Mouse (Mus musculus): Measurements from ENCODE around the gene Aco1.
"Not testable (repeated sequence)": the region's sequence is repeated elsewhere in the genome, so short reads cannot be mapped to it uniquely, and the experiment has no call there.

Gene Aco1

DNA sequence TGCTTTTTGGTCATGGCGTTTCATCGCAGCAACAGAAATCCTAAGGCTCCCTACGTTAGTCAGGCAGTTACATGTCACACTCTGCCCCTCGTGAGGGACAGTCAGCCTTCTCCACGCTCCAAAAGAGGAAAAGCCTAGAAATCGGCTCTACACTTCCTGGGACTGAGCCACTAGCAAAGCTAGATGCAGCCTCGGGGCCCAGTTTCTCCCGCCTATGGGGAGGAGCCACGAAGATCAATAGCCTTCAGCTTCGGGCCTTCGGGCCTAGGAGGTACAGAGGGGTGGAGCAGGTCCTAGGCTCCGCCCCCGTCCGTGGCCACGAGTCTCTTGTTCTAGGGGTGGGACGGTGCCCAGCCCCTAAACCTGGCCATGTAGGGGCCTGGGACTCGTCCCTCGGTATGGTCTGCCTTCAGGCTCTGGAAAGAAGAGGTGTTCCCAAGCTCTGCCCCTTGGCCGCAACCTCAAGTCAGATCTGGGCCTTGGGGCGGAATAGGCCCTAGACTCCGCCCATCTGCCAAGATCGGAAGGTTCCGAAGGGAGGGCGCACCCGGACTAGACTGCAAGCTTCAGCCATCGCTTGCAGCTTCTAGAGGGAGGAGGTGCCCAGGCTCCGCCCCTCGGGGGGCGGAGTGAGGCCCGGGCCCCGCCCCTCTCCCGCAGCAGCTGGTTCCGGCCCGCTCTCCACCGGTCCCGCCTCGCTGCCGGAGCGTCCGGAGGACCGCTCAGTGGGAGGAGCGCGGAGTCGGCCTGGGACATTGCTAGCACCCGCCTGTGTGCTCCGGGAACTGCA lies at the start of gene Aco1:
Aco1 (plus strand) TSS at position 339 of the 790 bp plus-strand sequence.
- peak; percentile 84 to 88 for DNase-seq (ENCODE audit: low spot score in 2 of 2)

DNA sequence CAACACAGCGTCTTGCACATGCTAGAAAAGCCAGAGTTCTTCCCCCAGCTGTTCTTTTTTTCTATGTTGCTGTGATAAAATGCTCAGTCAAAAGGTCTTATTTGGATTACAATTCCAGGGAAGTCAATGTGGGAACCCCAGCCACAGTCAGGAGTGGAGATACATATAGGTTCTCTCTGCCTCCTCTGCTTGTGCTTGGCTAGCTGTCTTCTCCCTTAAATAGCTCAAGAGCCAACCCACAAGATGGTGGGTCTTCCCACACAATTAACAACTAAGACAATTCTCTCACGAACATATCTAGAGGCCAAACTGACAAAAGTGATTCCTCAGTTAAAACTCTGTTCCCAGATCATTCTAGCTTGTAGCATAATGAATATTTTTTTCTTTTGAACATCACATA lies 47.9 kb upstream of the Aco1 start:
- DNase-seq (ENCODE audit: low spot score in 2 of 2), result no peak

DNA sequence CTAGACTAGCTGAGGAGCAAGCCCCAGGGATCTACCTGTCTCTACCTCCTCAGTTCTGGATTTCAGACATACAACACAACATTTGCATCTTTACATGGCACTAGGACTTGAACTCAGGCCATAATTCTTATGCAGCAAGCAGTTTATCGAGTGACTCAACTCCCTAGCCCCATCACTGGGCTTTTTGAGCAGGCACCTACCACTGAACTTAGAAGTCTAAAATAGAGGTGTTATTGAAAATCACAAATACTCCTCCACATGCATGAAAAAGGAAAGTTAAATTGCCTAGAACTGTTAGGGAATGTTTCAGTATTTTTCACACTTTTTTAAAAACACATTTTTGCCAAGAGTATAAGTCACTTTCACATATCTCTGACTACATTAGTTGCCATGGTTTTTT lies 39.9 kb upstream of the Aco1 start:
- DNase-seq (ENCODE audit: low spot score in 2 of 2), result no peak

DNA sequence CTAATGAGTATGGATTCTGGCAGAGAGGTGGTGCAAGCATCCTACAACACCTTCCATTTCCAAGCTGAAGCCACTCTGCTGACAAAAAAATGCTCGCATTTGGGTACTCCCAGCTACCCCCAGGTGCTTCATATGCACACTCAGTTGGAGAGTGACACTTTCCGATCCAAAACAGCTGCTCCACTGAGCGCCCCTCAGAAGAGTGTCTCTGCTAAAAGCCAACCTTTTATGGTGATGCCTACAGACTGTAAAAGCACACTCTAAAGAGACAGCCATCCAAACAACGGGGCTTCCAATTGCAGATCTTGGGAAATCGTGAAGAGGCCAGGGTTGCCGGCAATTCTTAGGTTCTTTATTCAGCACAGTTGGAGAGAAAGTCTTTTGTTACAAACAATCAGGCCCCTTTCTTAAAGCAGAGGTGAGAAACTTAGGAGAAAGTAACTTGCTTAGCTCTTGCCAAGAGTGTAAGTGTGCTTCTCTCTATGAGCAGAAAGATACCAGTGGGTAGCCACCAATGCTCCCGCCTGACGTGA lies 36.8 kb upstream of the Aco1 start:
- no peak for DNase-seq (ENCODE audit: low spot score in 2 of 2)

DNA sequence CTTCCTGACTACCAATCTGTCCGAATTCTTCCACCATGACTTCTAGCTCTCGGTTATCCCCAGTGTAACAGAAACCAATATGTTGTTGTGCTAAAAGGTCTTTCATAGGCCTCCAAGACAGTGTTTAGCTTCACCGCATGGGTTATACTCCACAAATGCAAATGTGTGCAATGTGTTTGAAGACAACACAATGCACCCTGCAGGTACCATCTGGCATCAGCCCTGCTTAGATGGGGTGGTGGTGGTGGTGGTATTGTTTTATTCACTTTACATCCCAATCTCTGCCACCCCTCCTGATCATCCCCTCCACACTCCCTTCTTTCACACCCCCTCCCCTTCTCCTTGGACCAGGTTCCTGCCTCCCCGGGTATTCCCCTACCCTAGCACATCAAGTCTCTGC lies 34.9 kb upstream of the Aco1 start:
- no peak for DNase-seq (ENCODE audit: low spot score in 2 of 2)

DNA sequence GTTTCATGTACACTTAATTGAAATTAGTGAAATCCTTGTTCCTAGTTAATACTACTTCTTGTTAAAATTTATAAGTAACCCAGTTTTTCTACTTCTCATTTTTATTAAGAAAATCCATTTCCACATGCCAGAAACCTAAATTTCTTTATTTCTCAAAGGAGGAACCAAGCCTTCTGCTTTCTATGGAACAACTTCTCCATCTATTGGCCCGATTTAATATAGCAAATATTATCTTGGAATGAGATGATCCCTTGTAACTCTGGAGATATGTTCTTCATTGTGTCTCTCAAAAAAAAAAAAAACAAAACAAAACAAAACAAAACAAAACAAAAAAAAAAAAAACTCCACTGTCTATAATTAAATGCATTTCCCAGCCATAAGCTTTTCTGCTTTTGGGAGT lies 29.7 kb upstream of the Aco1 start:
- DNase-seq (ENCODE audit: low spot score in 2 of 2), result no peak

DNA sequence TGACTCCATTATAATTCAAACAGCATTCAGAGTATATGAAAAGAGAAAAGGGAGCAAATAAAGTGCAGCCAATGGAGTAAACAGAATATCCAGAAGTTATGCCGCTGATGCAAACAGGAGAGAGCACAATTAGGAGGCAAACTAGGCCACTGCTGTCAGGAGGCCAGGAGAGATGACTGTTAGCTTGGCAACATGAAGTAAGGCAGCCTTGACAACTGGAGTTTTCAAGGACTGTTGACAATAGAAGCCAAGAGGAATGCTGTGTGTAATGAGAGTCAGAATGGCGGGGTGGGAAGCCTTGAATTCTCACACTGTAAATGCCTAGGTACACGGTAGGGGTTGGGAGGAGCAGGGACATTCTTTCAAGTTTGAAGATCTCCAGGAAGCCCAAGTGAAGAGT lies 21.7 kb upstream of the Aco1 start:
- DNase-seq (ENCODE audit: low spot score in 2 of 2), result no peak

DNA sequence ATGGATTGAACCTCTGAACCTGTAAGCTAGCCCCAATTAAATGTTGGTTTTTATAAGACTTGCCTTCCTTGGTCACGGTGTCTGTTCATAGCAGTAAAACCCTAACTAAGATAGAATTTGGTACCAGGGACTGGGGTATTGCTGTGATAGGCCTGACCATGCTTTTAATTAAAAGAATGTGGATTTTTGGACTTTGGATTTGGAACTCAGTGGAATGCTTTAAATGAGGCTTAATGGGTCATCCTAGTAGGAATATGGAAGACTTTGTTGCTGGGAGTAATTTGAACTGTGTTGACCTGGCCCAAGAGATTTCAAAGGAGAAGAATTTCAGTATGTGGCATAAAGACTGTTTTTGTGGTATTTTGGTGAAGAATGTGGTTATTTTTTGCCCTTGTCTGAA lies 20.6 kb upstream of the Aco1 start:
- DNase-seq (ENCODE audit: low spot score in 2 of 2), result not testable (repeated sequence)

DNA sequence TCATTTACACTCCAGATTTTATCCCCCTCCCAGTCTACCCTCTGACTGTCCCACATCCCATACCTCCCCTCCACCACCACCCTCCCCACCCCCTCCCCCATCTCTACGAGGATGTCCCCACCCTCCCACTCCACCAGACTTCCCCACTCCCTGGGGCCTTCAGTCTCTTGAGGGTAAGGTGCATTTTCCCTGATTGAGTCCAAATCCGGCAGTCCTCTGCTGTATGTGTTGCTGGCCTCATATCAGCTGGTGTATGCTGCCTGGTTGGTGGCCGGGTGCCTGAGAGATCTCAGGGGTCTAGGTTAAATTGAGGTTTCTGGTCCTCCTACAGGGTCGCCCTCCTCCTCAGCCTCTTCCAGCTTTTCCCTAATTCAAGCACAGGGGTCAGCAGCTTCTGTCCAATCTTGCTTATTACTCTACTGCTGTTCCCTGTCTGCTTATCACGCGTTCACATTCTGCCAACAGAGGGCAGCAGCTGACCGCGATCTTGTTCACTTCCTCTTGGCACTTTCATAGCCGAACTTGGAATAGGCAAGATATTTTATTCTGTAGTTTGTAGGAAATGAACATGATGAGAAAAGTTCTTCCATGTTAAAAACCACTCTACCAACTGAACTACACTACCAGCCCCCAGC lies 8.3 kb upstream of the Aco1 start:
- DNase-seq (ENCODE audit: low spot score in 2 of 2), result peak; percentile 45 to 69

DNA sequence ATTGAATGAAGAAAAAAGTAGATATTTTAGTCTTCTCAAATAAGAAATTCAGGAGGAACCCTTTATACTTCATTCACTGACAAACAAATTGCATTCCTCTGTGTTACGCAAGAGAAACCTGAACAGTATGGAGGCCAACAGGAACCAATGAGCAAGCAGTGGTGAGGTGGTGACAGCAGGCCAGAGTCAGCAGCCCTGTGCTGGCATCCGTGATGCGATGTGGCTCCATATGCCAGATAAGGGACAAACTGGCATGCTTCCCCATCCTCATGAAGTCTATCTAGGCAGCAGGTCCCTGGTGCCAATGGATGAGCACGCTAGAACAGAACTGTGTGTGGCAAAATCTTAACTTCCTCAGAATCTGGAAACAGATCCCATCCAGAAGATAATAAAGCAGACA lies 6.4 kb upstream of the Aco1 start:
- DNase-seq (ENCODE audit: low spot score in 2 of 2), result no peak

DNA sequence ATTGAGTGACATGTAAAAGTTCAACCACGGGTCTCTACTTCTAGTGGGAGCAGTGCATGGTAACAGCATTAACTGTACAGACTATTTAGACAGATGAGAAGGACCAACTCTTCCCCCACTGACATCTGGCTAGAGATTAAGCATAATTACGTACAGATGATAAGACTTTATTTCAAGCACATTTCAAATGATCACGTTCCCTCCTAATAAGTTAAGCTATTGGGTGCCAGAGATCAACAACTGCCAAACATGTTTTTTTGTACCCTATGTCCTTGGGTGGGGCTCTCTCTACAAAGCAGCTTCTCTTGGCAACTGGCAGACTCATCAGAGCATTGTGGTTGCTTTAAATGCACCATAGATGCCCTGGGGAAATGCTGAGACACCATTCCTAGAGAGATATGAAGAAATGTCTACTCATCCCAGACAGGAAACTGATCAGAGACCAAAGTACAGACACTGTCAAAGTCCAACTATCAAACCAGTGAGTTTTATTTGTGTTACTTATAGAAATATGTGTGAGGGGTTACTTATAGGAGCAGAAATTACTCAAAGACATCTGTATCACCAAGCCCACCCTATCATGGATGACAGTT lies 3.1 kb upstream of the Aco1 start:
- no peak for DNase-seq (ENCODE audit: low spot score in 2 of 2)

DNA sequence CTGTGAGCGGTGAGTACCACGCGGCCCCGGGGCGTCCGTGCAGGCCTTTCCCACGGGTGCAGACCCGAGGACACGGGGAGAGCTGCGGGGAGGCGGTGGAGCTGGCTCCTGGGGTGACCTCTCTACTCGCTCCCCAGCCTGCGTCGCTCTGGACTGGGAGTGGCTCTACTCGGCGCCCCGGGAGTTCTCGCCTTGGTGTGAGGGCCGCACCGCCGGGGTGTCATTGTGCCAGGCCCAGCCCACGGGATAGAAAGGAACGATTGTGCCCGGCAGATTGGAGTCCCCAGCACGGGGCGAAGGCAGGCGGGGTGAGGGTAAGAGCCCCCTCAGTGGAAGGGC lies 621 bp downstream of the Aco1 start:
- no peak for DNase-seq (ENCODE audit: low spot score in 2 of 2)

DNA sequence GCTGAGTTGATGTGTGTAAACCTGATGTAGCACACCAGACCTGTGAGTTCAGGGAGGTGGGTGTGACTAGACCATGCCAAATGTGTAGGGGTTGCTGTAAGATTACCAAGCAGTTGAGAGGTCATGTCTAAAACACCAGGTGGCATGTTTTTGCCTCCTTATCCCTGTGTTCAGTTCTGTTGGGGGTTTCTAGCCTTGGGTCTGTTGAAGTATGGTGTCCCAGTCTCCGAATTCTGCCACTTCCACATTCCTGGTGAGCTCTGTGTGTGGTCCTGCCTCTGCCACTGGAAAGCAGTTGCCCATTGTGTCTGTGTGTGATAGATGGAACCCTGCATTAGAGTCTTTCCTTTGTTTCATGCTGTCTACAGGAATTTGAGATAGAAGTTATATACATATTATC lies 1.7 kb downstream of the Aco1 start:
- no peak for DNase-seq (ENCODE audit: low spot score in 2 of 2)

DNA sequence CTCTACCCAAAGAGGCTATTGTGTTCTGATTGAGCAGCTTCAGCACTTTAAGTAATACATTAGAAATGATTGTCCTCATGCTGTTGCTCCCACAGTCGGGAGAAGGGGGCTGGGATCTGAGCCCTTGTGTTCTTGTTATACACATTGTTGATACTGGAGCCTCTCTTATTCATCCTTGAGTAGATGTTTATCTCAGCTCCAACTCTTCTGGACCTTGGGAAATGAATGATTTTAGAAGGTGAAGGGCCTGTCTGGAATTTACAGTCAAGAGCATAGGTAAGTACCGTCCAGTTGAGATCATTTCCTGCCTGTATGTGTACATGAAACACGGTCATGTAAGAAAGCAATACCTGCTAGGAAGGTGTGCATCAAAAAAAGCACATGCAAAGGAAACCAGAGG lies 2.1 kb downstream of the Aco1 start:
- DNase-seq (ENCODE audit: low spot score in 2 of 2), result no peak

DNA sequence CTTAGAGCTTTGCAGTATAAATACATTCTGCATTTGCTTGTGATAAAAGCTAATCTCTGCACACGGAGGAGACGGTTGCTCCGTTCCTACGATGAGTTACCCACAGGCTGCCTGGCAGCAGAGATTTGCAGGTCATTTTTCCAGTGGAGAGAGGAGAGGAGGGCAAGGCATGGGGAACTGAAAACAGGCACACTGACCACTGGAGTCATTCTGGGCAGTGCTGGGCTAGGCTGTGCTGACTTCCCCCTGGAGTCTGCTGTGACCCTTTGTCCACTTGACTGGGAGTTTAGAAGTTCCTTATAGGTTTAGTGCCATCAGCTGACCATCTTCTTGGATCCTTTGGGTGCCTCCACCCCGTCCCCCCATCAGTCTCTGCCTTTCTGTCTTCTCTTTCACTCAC lies 5.4 kb downstream of the Aco1 start:
- no peak for DNase-seq (ENCODE audit: low spot score in 2 of 2)

DNA sequence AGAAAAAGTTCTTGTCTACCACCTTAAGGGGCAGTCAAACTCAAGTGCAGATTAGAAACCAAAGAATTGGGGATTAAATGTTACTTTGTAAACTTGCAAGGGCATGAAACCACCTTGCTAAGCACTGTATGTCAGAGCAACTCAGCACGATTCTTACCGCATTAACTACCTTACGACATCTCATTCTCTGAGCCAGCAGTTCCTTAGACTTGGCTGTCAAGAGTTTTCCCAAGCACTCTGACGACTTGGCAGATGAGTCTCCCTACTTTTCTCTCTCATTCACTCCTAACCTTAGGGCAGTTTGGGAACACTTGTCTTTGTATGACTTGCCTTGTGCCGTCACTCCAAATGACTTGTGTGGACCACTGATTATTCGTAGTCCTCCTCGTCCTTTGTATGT lies 7.2 kb downstream of the Aco1 start:
- DNase-seq (ENCODE audit: low spot score in 2 of 2), result no peak

DNA sequence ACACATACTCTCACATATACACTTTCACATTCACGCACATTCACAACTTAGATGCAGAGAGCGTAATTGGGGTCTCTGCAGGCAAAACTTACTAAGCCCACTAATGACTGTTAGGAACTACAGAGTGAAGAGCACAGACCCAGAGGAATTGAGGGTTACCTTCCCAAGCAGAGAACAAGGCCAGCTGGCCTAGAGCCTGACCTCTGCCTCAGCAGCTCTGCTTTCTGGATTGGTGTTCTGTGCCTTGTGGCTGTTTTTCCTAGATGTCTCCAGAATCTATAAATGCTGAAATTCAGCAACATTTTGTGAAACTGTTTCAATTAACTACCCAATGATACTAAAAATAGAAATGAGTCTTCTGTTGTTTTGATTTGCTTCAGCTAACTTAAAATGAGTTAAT lies 9.9 kb downstream of the Aco1 start:
- no peak for DNase-seq (ENCODE audit: low spot score in 2 of 2)

DNA sequence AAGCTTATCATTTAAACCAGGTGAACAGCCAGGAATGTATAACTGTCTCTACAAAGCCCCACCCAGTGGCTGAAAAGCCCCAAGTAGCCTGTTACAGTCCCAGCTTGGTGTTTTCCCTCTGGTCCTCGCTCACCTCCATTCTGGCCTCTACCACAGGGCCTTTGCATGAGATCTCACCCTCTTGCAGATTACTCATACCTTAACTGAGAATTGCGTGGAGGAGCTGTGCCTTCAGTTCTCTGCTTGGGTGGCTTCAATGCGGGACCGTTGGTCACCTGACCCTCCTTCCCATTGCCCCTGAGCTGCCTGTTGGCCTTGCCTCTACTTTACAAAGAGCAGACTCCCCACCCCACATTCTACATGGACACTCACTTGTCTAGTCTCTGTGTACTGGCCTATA lies 10.6 kb downstream of the Aco1 start:
- no peak for DNase-seq (ENCODE audit: low spot score in 2 of 2)

DNA sequence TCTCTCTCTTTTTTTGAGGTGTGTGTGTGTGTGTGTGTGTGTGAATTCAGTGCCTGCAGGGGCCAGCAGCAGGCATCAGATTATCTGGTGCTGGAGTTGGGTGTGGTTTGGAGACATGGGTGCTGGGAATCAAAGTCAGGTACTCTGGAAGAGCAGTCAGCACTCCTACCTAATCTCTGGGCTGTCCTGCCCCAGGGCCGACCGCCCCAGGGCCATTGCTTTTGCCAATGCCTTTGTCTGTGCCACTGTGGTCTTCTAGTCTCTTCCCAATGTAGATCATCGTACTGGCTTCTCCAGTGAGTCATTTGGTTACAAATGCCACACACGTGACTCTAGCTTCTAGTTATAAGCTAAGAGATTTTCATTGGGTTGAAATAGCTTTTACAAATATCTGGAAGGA lies 11.9 kb downstream of the Aco1 start:
- no peak for DNase-seq (ENCODE audit: low spot score in 2 of 2)

DNA sequence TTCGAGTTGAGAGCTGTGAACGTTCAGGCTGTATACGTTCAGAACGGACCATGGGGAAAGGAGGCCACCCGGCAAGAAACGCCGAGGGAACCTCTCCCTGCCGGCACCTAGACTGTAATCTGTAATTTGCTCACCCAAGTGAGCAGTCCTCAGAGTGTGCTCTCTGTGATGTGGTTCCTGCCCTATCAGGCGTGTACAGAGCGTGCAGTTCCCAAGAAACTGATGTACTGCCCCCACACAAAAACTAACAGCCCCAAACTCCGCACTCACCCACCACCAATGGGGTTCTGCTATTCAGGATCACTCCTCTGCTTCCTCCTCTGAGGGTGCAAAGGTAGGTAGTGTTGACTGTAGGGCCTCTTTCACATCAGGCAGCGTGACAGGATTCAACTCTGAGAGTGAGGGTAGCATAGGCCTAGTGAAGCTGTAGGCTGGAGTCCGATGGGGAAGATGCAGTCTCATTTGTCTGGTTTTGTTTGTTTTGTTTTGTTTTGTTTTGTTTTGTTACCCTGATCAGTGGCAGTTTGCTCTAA lies 12.7 kb downstream of the Aco1 start:
- no peak for DNase-seq (ENCODE audit: low spot score in 2 of 2)

DNA sequence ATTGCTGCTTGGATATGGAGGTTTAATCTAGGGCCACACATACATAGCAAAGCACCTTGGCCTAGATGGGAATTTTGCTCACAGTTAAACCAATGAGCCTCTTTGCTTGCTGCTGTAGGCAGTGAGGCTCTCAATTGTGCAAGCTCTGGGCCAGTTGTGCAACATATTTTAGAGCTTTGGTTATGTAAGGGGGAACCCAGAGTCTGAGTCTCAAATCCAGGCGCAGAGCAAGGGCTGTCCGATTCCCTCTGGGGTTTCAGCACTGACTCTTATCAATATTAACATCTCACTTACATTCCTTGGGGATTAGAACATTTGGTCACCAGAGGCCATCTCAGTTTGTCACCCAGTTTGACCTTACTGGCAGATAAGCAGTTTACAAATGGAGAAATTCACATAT lies 13.3 kb downstream of the Aco1 start:
- DNase-seq (ENCODE audit: low spot score in 2 of 2), result no peak

DNA sequence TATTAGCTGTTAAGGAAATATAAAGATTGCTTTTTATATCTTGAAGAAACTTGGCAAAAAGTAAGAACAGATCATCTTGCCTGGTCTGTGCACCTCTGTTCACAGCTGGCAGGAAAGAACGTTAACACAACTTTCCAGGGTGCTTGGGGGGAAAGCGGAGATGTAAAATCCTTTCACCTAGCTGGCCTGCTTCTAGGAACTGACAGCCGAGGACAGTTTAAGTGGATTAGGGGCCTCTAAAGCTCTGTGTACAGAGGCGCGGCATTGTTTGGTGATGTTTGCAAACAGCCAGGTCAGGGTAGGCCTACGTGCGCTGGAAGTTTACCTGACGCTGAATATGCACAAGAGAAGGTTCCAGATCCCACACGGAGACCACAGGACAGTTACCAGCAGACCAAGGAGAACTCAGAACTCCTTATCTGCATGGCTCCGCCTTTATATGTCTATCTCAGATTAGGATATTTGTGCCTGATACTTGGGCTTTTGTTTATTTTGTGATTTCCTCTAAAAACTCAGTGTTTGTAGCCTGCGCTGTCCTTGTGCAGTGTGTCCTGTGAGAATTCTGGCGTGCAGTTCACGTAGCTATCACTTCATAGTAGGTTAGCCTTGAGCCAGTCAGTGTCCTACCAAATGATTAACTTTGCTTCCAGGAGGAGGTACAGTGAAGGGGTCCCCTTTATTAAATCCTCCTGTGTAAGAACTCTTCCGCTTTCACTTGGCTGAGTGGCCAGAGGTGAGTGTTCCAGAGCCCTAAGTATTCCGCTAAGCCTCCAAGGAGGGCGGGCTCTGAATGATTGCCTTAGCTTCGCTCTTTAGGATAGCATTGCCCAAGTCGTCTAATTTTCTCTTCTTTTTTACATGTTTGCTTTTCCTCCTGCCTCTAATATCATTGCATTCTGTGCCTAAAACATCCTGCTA lies 14.0 kb downstream of the Aco1 start:
- no peak for DNase-seq (ENCODE audit: low spot score in 2 of 2)
